ENCODE assay signal across 9 mouse cellular contexts in the genomic region with DNA sequence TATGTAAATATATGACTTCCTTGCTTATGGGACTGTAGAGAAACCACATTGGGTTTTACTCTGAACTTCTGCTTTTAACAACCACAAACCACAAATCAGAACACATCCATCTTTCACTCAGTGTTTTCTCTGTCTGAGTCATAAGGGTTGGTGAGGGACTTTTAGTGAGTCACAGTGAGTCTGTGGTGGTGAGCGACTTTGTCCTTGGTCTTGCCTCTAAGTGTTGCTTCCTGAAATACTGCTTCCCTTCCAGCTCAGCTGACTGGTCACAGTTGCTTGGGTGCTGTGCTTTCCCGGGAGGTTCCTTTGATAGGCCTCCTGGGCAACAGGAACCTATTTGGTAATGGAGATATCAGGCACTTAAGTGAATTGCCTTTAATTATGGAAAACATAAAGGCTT. TPM values are rescaled to one million over a fixed set of nuclear protein-coding genes. Genes with fewer than 3 reads are reported as not detected.
DNase-seq lines count a peak whose midpoint lies in the region; ATAC-seq and TF ChIP-seq lines count a peak whose summit lies in the region.
"Had no signal": no experiment of that assay in that cellular context is flagged by ENCODE, and none has a peak within 500 bp of the region (broad histone marks: within the 10 kb centered on the region; RNA-seq: fewer than 3 reads in every experiment).

No protein-coding gene starts in this region.

- no peak for ATAC-seq in kidney, embryonic 16.5 days (ENCODE audit: low FRiP score, low TSS enrichment)
- peak; percentile 99 for ATAC-seq in megakaryocyte progenitor cell, adult 5-6 weeks (replicated peaks; ENCODE audit: poor library complexity)

- no peak overlapping the region for H3K27ac ChIP-seq in kidney, embryonic 16.5 days (ENCODE audit: low read length)
- no peak overlapping the region for H3K27ac ChIP-seq in left cerebral cortex, adult 2 months
- H3K27ac ChIP-seq: forebrain, embryonic 10.5 days had no signal

- H3K4me3 ChIP-seq in kidney, embryonic 16.5 days (ENCODE audit: low read length): no peak overlapping the region
- H3K4me3 ChIP-seq in left cerebral cortex, adult 2 months: no peak overlapping the region
- H3K4me3 ChIP-seq: forebrain, embryonic 10.5 days had no signal

- no peak overlapping the region for H3K9ac ChIP-seq in kidney, embryonic 16.5 days (replicated peaks; ENCODE audit: low read length)

- H3K36me3 ChIP-seq in kidney, embryonic 16.5 days (ENCODE audit: insufficient read depth, low read length): no peaks in the 10 kb centered on the region

- no peak for TF ChIP-seq CTCF in left cerebral cortex, adult 2 months (IDR thresholded peaks at IDR 0.05)

- H3K4me1 ChIP-seq in kidney, embryonic 16.5 days (ENCODE audit: insufficient read depth, low read length): no peaks in the 10 kb centered on the region
- H3K4me1 ChIP-seq: forebrain, embryonic 10.5 days had no signal

- intact Hi-C loops in left cerebral cortex, adult 2 months (cut with DNase I): no loop called here

- 16% methylated on average over 2 of the region's 2 CpGs for WGBS in kidney, embryonic 16.5 days

- no peak overlapping the region for H3K4me2 ChIP-seq in kidney, embryonic 16.5 days (replicated peaks; ENCODE audit: low read depth, low read length)

- DNase-seq in kidney, adult 9 months: peak; percentile 17
- DNase-seq in B cell, adult 2 months: peak; percentile 68 to 74
- DNase-seq in adrenal gland, adult (ENCODE audit: inconsistent age in 2 of 2, low spot score in 1 of 2): peak; percentile 79 to 90
- DNase-seq in left cerebral cortex, adult 2 months (ENCODE audit: extremely low spot score in 1 of 2, low spot score in 2 of 2): no peak
- DNase-seq in yolk sac, embryonic 10.5 days (ENCODE audit: low spot score): no peak
- DNase-seq in thymus, postnatal 4 days: no peak

- H3K9me3 ChIP-seq in kidney, embryonic 16.5 days (ENCODE audit: low read length): peaks cover 3% of the 10 kb centered on the region; the same call in 1 of the 2 replicates
- H3K9me3 ChIP-seq: forebrain, embryonic 10.5 days had no signal

- H3K27me3 ChIP-seq in kidney, embryonic 16.5 days (ENCODE audit: insufficient read depth, low read length): no peaks in the 10 kb centered on the region

RNA-seq across cellular contexts. Expression of gene Yae1d1, which starts 17.3 kb away (rescaled TPM):
- 70.9 and 75.1 TPM in 2 replicates for polyA plus RNA-seq in kidney, embryonic 16.5 days (2015; fragmentation: Nextera tagmentation; extraction: Ambion mirVana)
- total RNA-seq in megakaryocyte progenitor cell, adult 5-6 weeks (2015): 10.8 and 16.0 TPM in 2 replicates
- total RNA-seq in megakaryocyte progenitor cell, adult 5-6 weeks (2017): 7.7 and 18.9 TPM in 2 replicates
- 10 to 100 TPM; 24.8 to 25.3 TPM for total RNA-seq in left cerebral cortex, adult 2 months (2021)

RNA-seq across cellular contexts. Expression of gene Rala, which starts 31.9 kb away (rescaled TPM):
- 89.8 and 105 TPM in 2 replicates for polyA plus RNA-seq in kidney, embryonic 16.5 days (2015; fragmentation: Nextera tagmentation; extraction: Ambion mirVana)
- total RNA-seq in megakaryocyte progenitor cell, adult 5-6 weeks (2015): 12.3 and 18.0 TPM in 2 replicates
- 18.9 and 23.0 TPM in 2 replicates for total RNA-seq in megakaryocyte progenitor cell, adult 5-6 weeks (2017)
- 10 to 100 TPM; 57.1 to 59.0 TPM for total RNA-seq in left cerebral cortex, adult 2 months (2021)

Comparison
In these comparisons a context has a peak if more than half of its experiments do, and no peak if none do; other contexts are left out.
1. DNase-seq: peak in kidney, adult 9 months (single experiment), B cell, adult 2 months (2 of 2) and adrenal gland, adult (2 of 2); none in left cerebral cortex, adult 2 months (0 of 2), yolk sac, embryonic 10.5 days (single experiment) and thymus, postnatal 4 days (single experiment).